Mouse (Mus musculus) regulatory T cell (primary cell): ENCODE measurements around the gene Zbtb21.

ENCODE experiments used
- in situ Hi-C: fragments of 300-600 bp; cut with MboI, MseI; formaldehyde crosslinking; loops from one replicate; pipeline ENCODE4 v1.15.1; 2025; ENCODE audit warnings: high pct_unique_total_duplicates

Gene Zbtb21

DNA sequence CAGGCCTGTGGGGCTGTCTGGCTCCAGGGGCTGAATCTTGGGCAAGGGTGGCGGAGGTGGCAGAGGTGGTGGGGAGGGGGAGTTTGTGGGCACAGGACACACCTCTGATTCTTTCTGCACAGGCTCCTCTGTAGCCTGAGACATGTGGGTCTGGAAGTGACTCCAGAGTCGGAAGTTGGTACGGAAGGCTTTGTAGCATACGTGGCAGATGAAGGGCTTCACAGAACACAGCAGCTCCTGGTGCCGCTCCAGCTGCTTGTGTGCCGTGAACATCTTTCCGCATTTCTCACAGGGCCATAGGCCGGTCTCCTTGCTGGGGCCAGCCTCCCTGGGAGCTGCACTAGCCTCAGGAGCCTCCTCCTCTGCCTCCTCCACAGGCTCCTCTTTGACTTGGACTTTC, 12.4 kb downstream of the Zbtb21 start:
- in situ Hi-C loops: no loop called here

GRCm38 (mm10) chr16:97948836-97949235, 13.6 kb downstream of the Zbtb21 start:
- in situ Hi-C loops: loop anchor here (5.0 kb wide), 1 partner anchor 73 kb away; no protein-coding TSS in a partner anchor

GRCm38 (mm10) chr16:97946993-97947392, 15.4 kb downstream of the Zbtb21 start:
- in situ Hi-C loops: loop anchor here (5.0 kb wide), 1 partner anchor 75 kb away; no protein-coding TSS in a partner anchor

GRCm38 (mm10) chr16:97941844-97942243, 20.6 kb downstream of the Zbtb21 start:
- in situ Hi-C loops: no loop called here

GRCm38 (mm10) chr16:97940471-97940973, 21.9 kb downstream of the Zbtb21 start:
- in situ Hi-C loops: no loop called here

GRCm38 (mm10) chr16:97935815-97936214, 26.6 kb downstream of the Zbtb21 start:
- in situ Hi-C loops: no loop called here

DNA sequence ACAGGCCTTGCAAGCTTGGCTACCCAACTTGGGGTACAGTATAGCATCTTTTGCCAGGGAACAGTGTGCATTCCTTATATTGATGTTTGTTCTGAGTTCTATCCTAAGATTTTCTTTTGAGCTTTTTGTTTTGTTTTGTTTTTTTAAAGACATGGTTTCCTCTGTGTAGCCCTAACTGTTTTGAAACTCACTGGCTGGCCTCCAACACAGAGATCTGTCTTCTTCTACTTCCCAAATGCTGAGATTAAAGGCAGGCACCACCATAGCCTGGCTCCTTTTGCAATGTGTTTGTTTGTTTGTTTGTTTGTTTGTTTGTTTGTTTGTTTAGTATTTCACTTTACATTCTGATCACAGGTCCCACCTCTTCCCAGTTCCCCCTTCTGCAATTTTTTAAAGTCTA, 32.2 kb downstream of the Zbtb21 start:
- in situ Hi-C loops: no loop called here

DNA sequence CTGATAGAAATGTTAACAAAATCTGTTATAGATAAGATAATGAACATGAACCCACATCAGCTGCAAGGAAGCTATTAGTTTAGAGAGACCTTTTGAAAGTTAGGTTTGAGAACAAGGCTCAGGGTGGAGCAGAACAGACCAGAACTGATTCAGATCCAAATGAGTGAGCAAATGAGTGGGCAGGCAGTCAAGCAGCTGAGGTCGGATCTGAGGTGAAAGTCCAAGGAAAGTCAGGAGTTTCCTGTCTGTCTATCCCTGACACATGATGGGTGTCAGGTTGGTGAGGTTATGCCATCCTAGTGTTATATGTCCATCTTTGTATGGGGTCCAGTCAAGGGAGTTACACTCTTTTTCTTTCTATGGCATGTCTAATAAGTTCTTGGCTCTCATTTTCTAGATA, 32.9 kb downstream of the Zbtb21 start:
- in situ Hi-C loops: no loop called here

GRCm38 (mm10) chr16:97927331-97927938, 35.0 kb downstream of the Zbtb21 start:
- in situ Hi-C loops: no loop called here

GRCm38 (mm10) chr16:97926381-97926780, 36.0 kb downstream of the Zbtb21 start:
- in situ Hi-C loops: no loop called here

DNA sequence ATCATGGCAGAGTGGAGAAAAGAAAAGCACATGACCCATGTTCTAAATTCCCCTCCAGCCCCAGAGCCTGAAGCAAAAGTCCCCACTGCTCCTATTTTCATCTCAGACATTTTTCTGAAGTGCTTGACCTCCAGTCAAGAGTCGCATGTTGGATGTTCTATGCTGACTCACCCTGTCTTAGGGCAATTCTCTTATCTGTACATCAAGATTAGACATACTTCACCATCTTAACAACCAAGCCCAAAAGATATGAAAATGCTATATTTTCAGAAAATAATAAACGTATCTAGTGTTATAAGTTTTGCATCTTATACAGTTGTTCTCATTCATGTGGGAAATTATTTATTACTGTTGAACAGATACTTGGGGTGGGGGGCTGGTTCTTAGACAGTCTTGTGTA, 36.7 kb downstream of the Zbtb21 start:
- in situ Hi-C loops: no loop called here

- in situ Hi-C loops: no loop called here
These were observed 38.7 kb downstream of the Zbtb21 start for GRCm38 (mm10) chr16:97923700-97924099.

- in situ Hi-C loops: no loop called here
These were observed 39.7 kb downstream of the Zbtb21 start for GRCm38 (mm10) chr16:97922779-97923126.

GRCm38 (mm10) chr16:97921961-97922778, 40.3 kb downstream of the Zbtb21 start:
- in situ Hi-C loops: no loop called here

GRCm38 (mm10) chr16:97920621-97921020, 41.8 kb downstream of the Zbtb21 start:
- in situ Hi-C loops: no loop called here

DNA sequence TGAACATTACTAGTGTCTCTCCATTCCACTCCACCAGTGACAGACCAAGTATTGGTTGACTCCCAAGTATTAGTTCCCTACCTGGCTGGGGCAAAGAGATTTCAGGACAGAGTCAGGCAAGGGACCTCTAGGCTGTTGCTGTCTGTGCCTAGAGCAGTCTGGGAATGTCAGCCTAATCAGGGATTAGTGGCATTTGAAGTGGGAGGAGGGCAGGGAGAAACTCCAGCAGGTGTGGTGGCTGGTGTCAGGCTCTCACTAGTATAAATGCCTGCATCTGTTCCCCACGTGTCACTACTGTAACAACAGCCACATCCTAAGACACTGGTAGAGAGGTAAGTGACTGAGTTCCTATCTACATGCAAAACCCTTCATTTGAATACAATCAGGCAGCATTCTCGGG, 42.6 kb downstream of the Zbtb21 start:
- in situ Hi-C loops: loop anchor here (5.0 kb wide), 1 partner anchor 38 kb away; no protein-coding TSS in a partner anchor

GRCm38 (mm10) chr16:97912873-97913272, 49.5 kb downstream of the Zbtb21 start:
- in situ Hi-C loops: no loop called here

- in situ Hi-C loops: no loop called here
These were observed 53.1 kb downstream of the Zbtb21 start for GRCm38 (mm10) chr16:97909356-97909755.

- in situ Hi-C loops: no loop called here
These were observed 54.9 kb downstream of the Zbtb21 start for GRCm38 (mm10) chr16:97907496-97907895.

DNA sequence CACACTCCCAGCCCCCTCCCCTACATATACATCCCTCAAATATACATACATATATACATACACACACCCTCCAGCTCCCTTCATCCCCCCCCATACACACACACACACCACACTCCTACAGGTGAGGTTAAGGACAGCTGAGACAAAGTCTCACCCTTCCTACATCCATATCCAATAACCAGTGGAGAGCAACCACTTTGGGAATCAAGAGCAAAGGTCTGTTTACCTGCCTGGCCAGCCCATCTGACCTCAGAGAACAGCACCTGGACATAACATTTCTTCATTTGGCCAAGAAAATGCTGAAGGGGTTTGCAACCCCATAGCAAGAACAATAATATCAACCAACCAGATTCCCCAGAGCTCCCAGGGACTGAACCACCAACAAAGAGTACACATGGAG, 56.1 kb downstream of the Zbtb21 start:
- in situ Hi-C loops: no loop called here

DNA sequence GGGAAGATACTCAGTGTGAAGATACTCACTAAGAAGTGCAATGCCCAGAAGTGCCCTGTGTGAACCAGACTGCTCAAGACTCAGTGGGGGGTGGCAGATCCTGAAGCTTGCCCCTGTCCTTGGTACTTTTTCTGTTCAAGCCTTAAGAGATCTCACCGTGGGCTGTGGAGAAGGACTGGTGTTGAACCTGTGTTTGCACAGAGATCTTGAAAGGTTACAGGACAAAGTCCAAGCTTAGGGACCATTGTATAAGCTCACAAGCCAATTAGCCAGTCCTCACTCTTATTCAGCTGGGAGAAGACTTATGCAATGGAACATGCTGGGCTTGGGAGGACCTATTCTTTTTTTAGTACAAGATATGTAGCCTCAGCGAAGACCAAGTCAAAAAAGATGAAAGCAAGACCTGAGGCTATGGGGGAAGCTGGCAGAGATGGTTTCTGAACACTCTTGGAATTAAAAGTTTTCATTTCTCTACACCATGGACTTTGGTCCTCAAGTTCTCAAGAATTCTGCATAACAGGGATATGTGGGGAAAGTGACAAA, 56.9 kb downstream of the Zbtb21 start:
- in situ Hi-C loops: no loop called here

- in situ Hi-C loops: no loop called here
These were observed 58.4 kb downstream of the Zbtb21 start for GRCm38 (mm10) chr16:97904035-97904434.
